Mouse (Mus musculus): ENCODE data around the gene Phyhd1.

The Phyhd1 gene

GRCm38 (mm10) chr2:30256616-30257350 lies 9.2 kb upstream of the Phyhd1 start:
- no peak for DNase-seq (ENCODE audit: low read depth)

- DNase-seq (ENCODE audit: low read depth), result no peak
These were observed 8.1 kb upstream of the Phyhd1 start for GRCm38 (mm10) chr2:30257699-30258460.

GRCm38 (mm10) chr2:30258600-30258999 lies 7.4 kb upstream of the Phyhd1 start:
- peak; percentile 60 for DNase-seq (ENCODE audit: low read depth)

- no peak for DNase-seq (ENCODE audit: low read depth)
These were observed 6.6 kb upstream of the Phyhd1 start for GRCm38 (mm10) chr2:30259131-30260064.

- DNase-seq (ENCODE audit: low read depth), result no peak
These were observed 4.8 kb upstream of the Phyhd1 start for GRCm38 (mm10) chr2:30261064-30261736.

- no peak for DNase-seq (ENCODE audit: low read depth)
These were observed 3.8 kb upstream of the Phyhd1 start for GRCm38 (mm10) chr2:30261921-30262839.

GRCm38 (mm10) chr2:30262840-30263441 lies 3.1 kb upstream of the Phyhd1 start:
- peak; percentile 67 for DNase-seq (ENCODE audit: low read depth)

- DNase-seq (ENCODE audit: low read depth), result no peak
These were observed 2.2 kb upstream of the Phyhd1 start for GRCm38 (mm10) chr2:30263811-30264210.

- peak; percentile 59 for DNase-seq (ENCODE audit: low read depth)
These were observed 1.1 kb upstream of the Phyhd1 start for GRCm38 (mm10) chr2:30264671-30265519.

- DNase-seq (ENCODE audit: low read depth), result peak; percentile 90
These were observed 464 bp downstream of the Phyhd1 start for GRCm38 (mm10) chr2:30266392-30266941.

- no peak for DNase-seq (ENCODE audit: low read depth)
These were observed 1.5 kb downstream of the Phyhd1 start for GRCm38 (mm10) chr2:30267466-30267865.

- DNase-seq (ENCODE audit: low read depth), result no peak
These were observed 2.4 kb downstream of the Phyhd1 start for GRCm38 (mm10) chr2:30268371-30268770.

GRCm38 (mm10) chr2:30269241-30269990 lies 3.4 kb downstream of the Phyhd1 start:
- no peak for DNase-seq (ENCODE audit: low read depth)

- peak; percentile 91 for DNase-seq (ENCODE audit: low read depth)
These were observed 4.1 kb downstream of the Phyhd1 start for GRCm38 (mm10) chr2:30270134-30270533.

- DNase-seq (ENCODE audit: low read depth), result no peak
These were observed 14.7 kb downstream of the Phyhd1 start, which contains the start of gene Gm28038 for GRCm38 (mm10) chr2:30280743-30281142. TSS of gene Gm28038 (plus strand) at chr2:30281043.

GRCm38 (mm10) chr2:30281651-30282050 lies 15.6 kb downstream of the Phyhd1 start:
- DNase-seq (ENCODE audit: low read depth), result no peak

- no peak for DNase-seq (ENCODE audit: low read depth)
These were observed 17.2 kb downstream of the Phyhd1 start for GRCm38 (mm10) chr2:30283193-30283592.

- DNase-seq (ENCODE audit: low read depth), result no peak
These were observed 19.0 kb downstream of the Phyhd1 start for GRCm38 (mm10) chr2:30285004-30285403.

Data from NIH3T3 (cell line).